Mouse (Mus musculus) cortical plate, adult 2 months (tissue): ENCODE results near the gene Arcn1.

ENCODE experiments used
- CTCF ChIP-seq: fragments of 200-500 bp; IDR thresholded peaks from 2 replicates; pipeline ENCODE4 v1.5.1; 2011; ENCODE audit warnings: mild to moderate bottlenecking, control low read depth, low read length; ENCODE audit not compliant: insufficient read depth; ENCODE audit errors: extremely low read depth
- POLR2A ChIP-seq: fragments of 200-500 bp; IDR thresholded peaks from 2 replicates; pipeline ENCODE4 v1.6.1; 2011; ENCODE audit warnings: mild to moderate bottlenecking, low read length, control low read depth; ENCODE audit not compliant: insufficient read depth; ENCODE audit errors: extremely low read depth

DNA sequence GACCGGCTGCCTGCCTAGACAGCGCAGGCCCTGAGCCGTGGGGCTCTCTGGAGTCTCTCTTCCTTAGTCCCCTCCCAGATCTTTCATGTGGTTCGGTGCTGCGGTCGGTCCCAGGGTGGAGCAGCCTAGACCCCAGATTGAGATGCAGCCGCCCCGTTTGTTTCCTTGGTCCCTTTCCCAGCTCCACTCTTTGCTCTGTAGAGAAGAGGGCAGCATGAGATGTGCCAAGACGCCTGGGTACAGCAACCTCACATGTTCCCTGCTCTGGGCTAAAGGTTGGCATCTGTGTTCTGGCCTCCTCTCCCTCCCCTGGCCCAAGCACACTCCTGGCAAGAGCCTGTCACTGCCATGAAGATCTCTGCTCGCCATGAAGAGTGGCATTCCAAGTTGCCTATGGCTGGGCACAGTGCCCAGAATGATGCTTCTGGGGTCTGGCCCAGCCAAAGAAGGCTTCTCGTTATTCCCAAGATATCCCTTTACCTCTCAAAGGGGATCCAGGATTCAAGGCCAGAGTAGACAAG is 44.1 kb downstream of the Arcn1 start:
- no peak for TF ChIP-seq POLR2A
- no peak for TF ChIP-seq CTCF
